Mouse (Mus musculus): ENCODE data around the gene Copa. TPM values are rescaled to one million over a fixed set of nuclear protein-coding genes. Genes with fewer than 3 reads are reported as not detected.
A peak's percentile ranks its signal among the peaks of the same experiment; 100 is the strongest.

Gene Copa
- polyA plus RNA-seq, 1 experiment: 53.1 TPM

GRCm38 (mm10) chr1:172072604-172073003, 9.7 kb upstream of the Copa start:
- Histone ChIP-seq H3K4me1 (ENCODE audit: control insufficient read depth, insufficient read depth, low read length) (no peaks in the 10 kb centered on the region), H3K4me3 (replicated peaks; ENCODE audit: extremely low read depth, low read depth, low read length) (no peak overlapping the region)
- no peak for DNase-seq
- TF ChIP-seq CTCF (IDR thresholded peaks at IDR 0.05; ENCODE audit: insufficient read depth, low read length): no peak
- no peak for TF ChIP-seq POLR2A (IDR thresholded peaks at IDR 0.05; ENCODE audit: borderline replicate concordance, extremely low read depth, low read depth, low read length)
- over 99% methylated on average over 7 of the region's 7 CpGs for WGBS

GRCm38 (mm10) chr1:172077981-172078380, 4.3 kb upstream of the Copa start:
- no peak overlapping the region for H3K4me3 ChIP-seq (replicated peaks; ENCODE audit: extremely low read depth, low read depth, low read length)
- TF ChIP-seq POLR2A (IDR thresholded peaks at IDR 0.05; ENCODE audit: borderline replicate concordance, extremely low read depth, low read depth, low read length): no peak
- no peak for TF ChIP-seq CTCF (IDR thresholded peaks at IDR 0.05; ENCODE audit: insufficient read depth, low read length)
- 0 out of 2 replicates have a peak, but pooled peaks cover 2% of the 10 kb centered on the region for H3K4me1 ChIP-seq (ENCODE audit: control insufficient read depth, insufficient read depth, low read length)
- 40% methylated on average over 5 of the region's 5 CpGs for WGBS
- no peak for DNase-seq

GRCm38 (mm10) chr1:172082899-172083445, 643 bp downstream of the Copa start:
- WGBS: 1% methylated on average over 24 of the region's 24 CpGs
- no peak for DNase-seq

GRCm38 (mm10) chr1:172093522-172093921, 11.2 kb downstream of the Copa start:
- DNase-seq: no peak
- no peak overlapping the region for H3K4me3 ChIP-seq (replicated peaks; ENCODE audit: extremely low read depth, low read depth, low read length)
- TF ChIP-seq CTCF (IDR thresholded peaks at IDR 0.05; ENCODE audit: insufficient read depth, low read length) (no peak), POLR2A (IDR thresholded peaks at IDR 0.05; ENCODE audit: borderline replicate concordance, extremely low read depth, low read depth, low read length) (no peak)
- H3K4me1 ChIP-seq (ENCODE audit: control insufficient read depth, insufficient read depth, low read length): no peaks in the 10 kb centered on the region; the same call in 1 of the 2 replicates
- 34% methylated on average over 3 of the region's 3 CpGs for WGBS

More at GRCm38 (mm10) chr1:172082899-172083445, 643 bp downstream of the Copa start:
- TF ChIP-seq CTCF (IDR thresholded peaks at IDR 0.05; ENCODE audit: insufficient read depth, low read length) (no peak), POLR2A (IDR thresholded peaks at IDR 0.05; ENCODE audit: borderline replicate concordance, extremely low read depth, low read depth, low read length) (no peak)
- Histone ChIP-seq H3K4me1 (ENCODE audit: control insufficient read depth, insufficient read depth, low read length) (peaks cover 7% of the 10 kb centered on the region), H3K4me3 (replicated peaks; ENCODE audit: extremely low read depth, low read depth, low read length) (peak overlapping the region; percentile 99)

GRCm38 (mm10) chr1:172094295-172094694, 12.0 kb downstream of the Copa start:
- no peak overlapping the region for H3K4me3 ChIP-seq (replicated peaks; ENCODE audit: extremely low read depth, low read depth, low read length)
- TF ChIP-seq CTCF (IDR thresholded peaks at IDR 0.05; ENCODE audit: insufficient read depth, low read length) (no peak), POLR2A (IDR thresholded peaks at IDR 0.05; ENCODE audit: borderline replicate concordance, extremely low read depth, low read depth, low read length) (no peak)
- no peak for DNase-seq
- H3K4me1 ChIP-seq (ENCODE audit: control insufficient read depth, insufficient read depth, low read length): no peaks in the 10 kb centered on the region; the same call in 1 of the 2 replicates

- H3K4me1 ChIP-seq (ENCODE audit: control insufficient read depth, insufficient read depth, low read length): no peaks in the 10 kb centered on the region; the same call in 1 of the 2 replicates
- 41% methylated on average over 6 of the region's 6 CpGs for WGBS
- no peak overlapping the region for H3K4me3 ChIP-seq (replicated peaks; ENCODE audit: extremely low read depth, low read depth, low read length)
- TF ChIP-seq POLR2A (IDR thresholded peaks at IDR 0.05; ENCODE audit: borderline replicate concordance, extremely low read depth, low read depth, low read length) (no peak), CTCF (IDR thresholded peaks at IDR 0.05; ENCODE audit: insufficient read depth, low read length) (no peak)
- DNase-seq: no peak
Measured at GRCm38 (mm10) chr1:172095202-172095601, 12.9 kb downstream of the Copa start.

- Histone ChIP-seq H3K4me3 (replicated peaks; ENCODE audit: extremely low read depth, low read depth, low read length) (no peak overlapping the region), H3K4me1 (ENCODE audit: control insufficient read depth, insufficient read depth, low read length) (no peaks in the 10 kb centered on the region; the same call in 1 of the 2 replicates)
- no peak for TF ChIP-seq CTCF (IDR thresholded peaks at IDR 0.05; ENCODE audit: insufficient read depth, low read length)
- no peak for TF ChIP-seq POLR2A (IDR thresholded peaks at IDR 0.05; ENCODE audit: borderline replicate concordance, extremely low read depth, low read depth, low read length)
- no peak for DNase-seq
- WGBS: 79% methylated on average over 6 of the region's 6 CpGs
Measured at GRCm38 (mm10) chr1:172099325-172100033, 17.1 kb downstream of the Copa start.

GRCm38 (mm10) chr1:172103619-172104018, 21.3 kb downstream of the Copa start:
- WGBS: 56% methylated on average over 4 of the region's 4 CpGs
- TF ChIP-seq CTCF (IDR thresholded peaks at IDR 0.05; ENCODE audit: insufficient read depth, low read length) (no peak), POLR2A (IDR thresholded peaks at IDR 0.05; ENCODE audit: borderline replicate concordance, extremely low read depth, low read depth, low read length) (no peak)
- no peaks in the 10 kb centered on the region for H3K4me1 ChIP-seq (ENCODE audit: control insufficient read depth, insufficient read depth, low read length)

GRCm38 (mm10) chr1:172105101-172105500, 22.8 kb downstream of the Copa start:
- H3K4me1 ChIP-seq (ENCODE audit: control insufficient read depth, insufficient read depth, low read length): no peaks in the 10 kb centered on the region
- H3K4me3 ChIP-seq (replicated peaks; ENCODE audit: extremely low read depth, low read depth, low read length): no peak overlapping the region
- 79% methylated on average over 11 of the region's 11 CpGs for WGBS
- DNase-seq: no peak
- TF ChIP-seq CTCF (IDR thresholded peaks at IDR 0.05; ENCODE audit: insufficient read depth, low read length): no peak
- TF ChIP-seq POLR2A (IDR thresholded peaks at IDR 0.05; ENCODE audit: borderline replicate concordance, extremely low read depth, low read depth, low read length): no peak

More at GRCm38 (mm10) chr1:172103619-172104018, 21.3 kb downstream of the Copa start:
- DNase-seq: no peak
- no peak overlapping the region for H3K4me3 ChIP-seq (replicated peaks; ENCODE audit: extremely low read depth, low read depth, low read length)
